Mouse (Mus musculus) layer of hippocampus, adult 2 months (tissue): Measurements from ENCODE around the gene Galntl6. TPM values are rescaled to one million over a fixed set of nuclear protein-coding genes. Genes with fewer than 3 reads are reported as not detected.

Experiments used
- DNase-seq, 2 experiments: peaks; one replicate each; pipeline ENCODE4 v3.0.0; 2022; ENCODE audit warnings: low spot score in 2 of 2
- H3K27ac ChIP-seq: fragments of 200-600 bp; 2 replicates; pipeline ENCODE4 v1.8.1; 2022
- H3K4me3 ChIP-seq: fragments of 200-600 bp; 2 replicates; pipeline ENCODE4 v1.8.1; 2022; ENCODE audit warnings: mild to moderate bottlenecking
- CTCF ChIP-seq: fragments of 200-600 bp; conservative IDR thresholded peaks from 2 replicates; pipeline ENCODE4 v1.8.1; 2022; ENCODE audit warnings: antibody characterized with exemption, mild to moderate bottlenecking, moderate library complexity
- total RNA-seq, 2 experiments: library from RNA; stranded (reverse); gene quantifications; 2 replicates each; pipeline ENCODE4 v1.2.3; 2021

Gene Galntl6
- total RNA-seq, 2 experiments from 2014 or later = 46.5 to 48.5 TPM

DNA sequence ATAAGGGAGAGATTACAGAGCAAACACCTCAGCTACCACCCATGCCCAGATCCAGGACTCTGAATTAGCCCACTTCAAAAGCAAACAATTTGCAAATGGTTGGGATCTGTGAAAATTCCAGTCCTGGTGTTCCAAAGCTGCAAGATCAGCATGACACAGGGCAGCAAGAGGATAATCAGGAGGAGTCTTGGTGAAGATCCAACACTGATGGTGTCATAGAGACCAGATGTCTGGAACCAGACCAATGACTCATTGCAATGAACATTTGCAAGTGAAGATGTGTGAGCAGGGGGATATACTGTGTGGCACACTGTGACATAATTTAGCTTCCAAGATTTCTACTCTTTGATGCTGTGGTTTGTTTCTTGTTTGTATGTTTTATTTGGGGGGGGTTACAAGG is 107.2 kb downstream of the Galntl6 start:
- peak; percentile 30 to 51 for DNase-seq
- Histone ChIP-seq H3K4me3 (no peak overlapping the region), H3K27ac (no peak overlapping the region)
- TF ChIP-seq CTCF = no peak

DNA sequence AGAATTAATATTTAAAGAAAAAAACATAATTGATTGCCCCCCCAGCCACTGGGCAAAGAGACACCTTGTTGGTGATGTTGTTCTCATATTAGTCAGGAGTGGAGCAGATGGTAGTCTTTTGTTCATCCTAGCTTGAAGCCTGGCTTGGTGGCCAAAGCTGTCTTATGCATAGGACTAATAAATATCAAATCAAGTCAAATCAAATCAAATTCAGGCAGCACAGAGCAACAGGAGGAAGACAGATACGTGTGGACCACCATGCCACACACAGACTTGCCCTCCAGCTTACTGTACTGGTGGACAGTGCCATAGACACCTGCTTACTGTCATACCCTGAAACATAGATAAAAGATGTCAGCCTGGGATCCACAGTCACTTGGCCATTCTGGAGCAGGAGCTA is 110.6 kb downstream of the Galntl6 start:
- TF ChIP-seq CTCF = no peak
- Histone ChIP-seq H3K27ac (no peak overlapping the region), H3K4me3 (no peak overlapping the region)
- no peak for DNase-seq

DNA sequence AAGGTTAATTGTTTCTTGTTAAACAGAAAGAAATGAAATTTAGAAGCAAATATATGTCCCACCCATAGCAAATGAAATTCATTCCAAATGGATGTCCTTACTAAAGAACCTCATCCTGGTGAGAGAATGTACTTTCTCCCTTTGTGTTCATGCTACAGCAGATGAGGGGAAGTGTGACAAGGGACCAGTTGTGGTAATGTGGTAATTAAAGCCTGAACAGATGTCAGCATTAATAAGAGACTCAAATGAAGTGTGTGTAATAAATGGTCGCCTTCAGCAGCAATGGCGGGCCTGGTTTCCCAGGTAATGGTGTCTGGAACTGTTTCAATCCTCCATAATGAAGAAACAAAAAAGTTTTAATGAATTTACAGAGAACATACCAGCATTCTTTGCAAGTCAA is 158.7 kb downstream of the Galntl6 start:
- DNase-seq = no peak
- no peak for TF ChIP-seq CTCF
- Histone ChIP-seq H3K4me3 (no peak overlapping the region), H3K27ac (no peak overlapping the region)

DNA sequence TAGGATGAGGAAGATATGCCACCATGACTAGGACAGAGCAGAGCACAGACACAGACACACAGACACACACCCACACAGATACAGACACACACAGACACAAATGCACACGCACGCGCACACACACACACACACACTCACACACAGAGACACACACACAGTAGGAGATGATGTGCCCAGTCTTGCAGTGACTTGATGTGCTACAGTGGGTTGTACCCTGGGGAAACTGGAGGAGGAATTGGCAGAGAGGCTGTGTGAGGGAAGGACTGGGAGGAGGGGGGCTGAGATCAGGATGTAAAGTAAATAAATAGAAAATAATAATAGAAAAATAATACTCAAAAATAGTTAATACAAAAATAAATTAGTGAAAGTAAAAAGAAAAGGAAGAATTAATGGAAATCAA is 174.5 kb downstream of the Galntl6 start:
- Histone ChIP-seq H3K4me3 (no peak overlapping the region), H3K27ac (no peak overlapping the region)
- TF ChIP-seq CTCF = no peak
- no peak for DNase-seq

DNA sequence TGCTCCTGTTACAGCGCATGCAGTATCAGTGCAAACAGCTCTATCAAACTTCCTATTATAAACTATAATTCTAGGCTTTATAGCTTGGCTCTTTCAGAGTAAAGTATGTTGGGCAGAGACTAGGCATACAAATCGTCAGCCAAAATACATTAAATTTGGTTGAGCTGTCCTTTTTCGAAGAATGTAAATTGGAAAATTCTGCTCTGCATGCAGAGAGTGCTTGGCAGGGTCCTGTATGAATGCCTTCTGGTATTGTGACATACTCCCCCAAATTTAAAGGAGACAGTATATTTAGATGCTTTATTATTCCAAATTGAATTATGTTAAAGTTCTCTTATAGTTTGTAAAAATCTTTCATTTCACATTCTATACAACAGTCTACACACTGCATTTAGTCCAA is 220.7 kb downstream of the Galntl6 start:
- no peak for DNase-seq
- TF ChIP-seq CTCF = no peak

DNA sequence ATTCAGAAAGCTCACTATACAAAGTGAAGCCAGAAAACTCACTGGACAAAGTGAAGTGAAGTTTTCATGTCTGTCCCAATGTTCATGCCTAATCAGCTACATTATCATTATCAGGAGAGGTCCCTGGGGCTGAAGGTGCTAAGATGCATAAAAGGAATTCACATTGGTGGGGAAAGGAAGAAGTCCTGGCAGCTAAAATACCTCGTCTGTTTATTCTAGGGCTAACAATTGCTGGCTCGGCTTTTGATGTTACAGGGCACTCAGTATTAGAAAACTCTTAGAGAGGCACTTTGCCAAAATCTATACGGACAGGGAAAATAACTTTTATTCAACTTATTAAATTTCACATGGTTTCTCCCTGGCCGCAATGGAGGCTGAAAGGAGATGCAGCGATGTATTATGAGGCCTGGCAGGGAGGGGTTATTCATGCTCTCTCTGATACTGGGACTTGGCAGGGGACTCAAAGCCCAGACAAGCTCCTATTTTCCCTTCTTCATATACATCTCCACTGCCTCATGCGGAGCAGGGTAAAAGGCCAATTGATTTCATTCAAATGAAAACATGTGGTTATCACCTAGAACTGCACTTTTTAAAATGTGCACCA is 234.5 kb downstream of the Galntl6 start:
- no peak overlapping the region for H3K4me3 ChIP-seq
- DNase-seq = no peak
- TF ChIP-seq CTCF = no peak
- no peak overlapping the region for H3K27ac ChIP-seq

More for the DNA sequence above, 220.7 kb downstream of the Galntl6 start:
- Histone ChIP-seq H3K4me3 (no peak overlapping the region), H3K27ac (no peak overlapping the region)

DNA sequence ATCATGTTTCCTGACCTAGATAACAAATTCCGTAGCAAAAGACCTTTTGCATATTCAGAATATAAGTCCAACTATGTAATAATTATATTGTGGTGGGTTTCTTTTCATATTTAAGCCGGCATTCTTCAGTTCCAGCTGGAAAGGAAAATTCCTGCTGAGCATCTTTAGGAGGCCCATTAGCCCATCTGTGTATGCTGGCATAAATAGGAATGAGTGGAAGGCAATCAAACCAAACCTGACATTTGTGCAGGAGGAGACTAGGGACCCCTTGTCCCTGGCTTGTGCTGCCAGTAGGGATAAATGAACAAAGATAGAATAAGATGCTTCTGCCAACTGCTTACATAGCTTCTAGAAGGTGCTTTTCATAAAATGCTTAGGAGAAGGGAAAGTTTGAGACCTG is 243.4 kb downstream of the Galntl6 start:
- Histone ChIP-seq H3K27ac (no peak overlapping the region), H3K4me3 (no peak overlapping the region)
- no peak for DNase-seq
- no peak for TF ChIP-seq CTCF

DNA sequence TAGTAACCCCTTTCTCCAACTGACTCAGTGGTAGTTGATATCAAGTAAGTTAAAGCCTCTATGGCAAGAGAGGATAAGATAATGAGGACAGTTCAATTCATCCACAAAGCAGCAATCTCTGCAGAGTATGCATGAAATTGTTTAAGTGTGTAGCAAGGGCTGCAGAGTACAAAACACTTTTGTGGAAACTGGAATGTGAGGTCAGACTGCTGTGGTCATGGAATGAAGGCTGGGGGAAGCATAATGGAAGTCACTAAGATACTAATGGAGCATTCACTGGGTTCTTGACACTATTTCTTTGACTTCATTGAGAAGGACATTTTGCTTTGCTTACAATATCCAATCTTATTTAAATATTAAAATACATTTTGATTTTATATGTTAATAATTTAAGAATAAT is 252.4 kb downstream of the Galntl6 start:
- no peak for TF ChIP-seq CTCF
- DNase-seq = no peak
- H3K4me3 ChIP-seq = no peak overlapping the region
- H3K27ac ChIP-seq = no peak overlapping the region

DNA sequence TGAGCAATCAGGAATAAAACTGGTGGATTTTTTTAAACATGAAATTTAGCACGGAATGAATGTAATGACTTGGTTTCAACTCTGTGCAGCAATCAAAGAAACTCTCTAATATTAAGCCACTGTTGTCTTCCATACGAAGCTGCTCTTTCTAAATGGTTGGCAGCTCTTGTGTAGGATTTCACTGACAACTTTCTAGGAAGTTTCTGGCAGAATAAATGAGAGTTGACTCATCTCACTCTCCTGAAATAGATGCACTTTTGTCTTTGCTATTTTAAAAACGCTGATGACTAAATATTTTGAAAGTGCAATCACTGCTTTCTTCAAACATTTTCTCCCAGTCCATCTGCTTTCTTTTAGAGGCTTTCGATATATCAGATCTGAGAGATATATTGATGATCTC is 256.8 kb downstream of the Galntl6 start:
- DNase-seq = peak in 1 of 2 experiments; percentile 32
- no peak overlapping the region for H3K27ac ChIP-seq
- H3K4me3 ChIP-seq = no peak overlapping the region
- no peak for TF ChIP-seq CTCF

DNA sequence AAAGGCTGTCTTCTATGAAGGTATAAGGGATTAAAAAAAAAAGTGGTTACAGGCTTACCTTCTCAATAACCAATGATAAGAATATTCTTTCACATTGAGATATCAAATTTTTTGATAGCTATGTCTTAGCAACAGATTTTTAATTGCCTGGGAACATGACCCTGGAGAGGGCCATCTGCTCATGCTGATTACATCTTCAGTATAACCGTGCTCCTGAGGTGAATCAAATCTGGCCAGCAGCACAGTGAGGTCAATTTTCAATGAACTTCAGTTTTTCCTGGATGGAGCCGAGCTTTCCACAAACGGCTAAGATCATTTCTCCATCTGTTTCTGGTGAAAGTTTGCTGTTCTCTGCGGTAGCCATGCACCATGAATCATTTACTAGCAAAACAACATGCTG is 306.0 kb downstream of the Galntl6 start:
- Histone ChIP-seq H3K27ac (no peak overlapping the region), H3K4me3 (no peak overlapping the region)
- DNase-seq = no peak
- TF ChIP-seq CTCF = no peak

DNA sequence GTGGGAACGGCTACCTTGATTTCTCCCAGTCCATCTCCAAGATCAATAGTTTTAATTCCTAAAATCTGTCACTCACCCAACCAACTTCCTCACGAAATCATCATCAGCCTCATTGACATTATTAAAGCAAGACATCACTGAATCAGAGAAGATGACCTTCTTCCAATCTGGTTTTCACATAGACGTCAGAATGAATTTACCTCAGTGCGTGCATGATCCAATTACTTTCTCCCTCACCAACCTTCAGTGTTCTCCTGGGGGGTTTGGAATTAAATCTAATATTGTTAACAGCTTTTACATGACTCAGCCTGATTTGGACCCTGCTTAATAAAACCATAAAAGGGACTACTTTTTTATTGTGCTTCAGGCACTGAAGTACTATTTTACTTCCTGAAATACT is 307.7 kb downstream of the Galntl6 start:
- no peak for TF ChIP-seq CTCF
- DNase-seq = no peak
- Histone ChIP-seq H3K27ac (no peak overlapping the region), H3K4me3 (no peak overlapping the region)

DNA sequence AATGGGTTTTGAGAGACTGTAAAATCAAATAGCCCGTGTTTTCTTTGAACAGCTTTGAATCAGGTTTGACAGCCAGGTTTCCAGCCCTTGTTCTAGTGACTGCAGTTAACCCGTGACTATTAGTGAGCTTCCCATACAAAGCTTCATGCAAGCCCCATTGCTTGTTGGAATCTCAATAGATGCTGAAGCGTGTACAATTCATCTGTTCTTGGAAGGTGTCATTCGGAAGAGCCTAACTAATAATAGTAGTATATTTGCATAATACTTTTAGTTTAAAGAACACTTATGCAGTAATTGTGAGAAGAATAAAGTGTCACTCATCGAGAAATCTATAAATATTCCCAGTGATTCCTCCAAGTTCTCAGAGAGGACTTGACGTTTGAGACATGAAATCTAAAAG is 314.6 kb downstream of the Galntl6 start:
- no peak overlapping the region for H3K4me3 ChIP-seq
- DNase-seq = no peak
- no peak for TF ChIP-seq CTCF
- no peak overlapping the region for H3K27ac ChIP-seq

DNA sequence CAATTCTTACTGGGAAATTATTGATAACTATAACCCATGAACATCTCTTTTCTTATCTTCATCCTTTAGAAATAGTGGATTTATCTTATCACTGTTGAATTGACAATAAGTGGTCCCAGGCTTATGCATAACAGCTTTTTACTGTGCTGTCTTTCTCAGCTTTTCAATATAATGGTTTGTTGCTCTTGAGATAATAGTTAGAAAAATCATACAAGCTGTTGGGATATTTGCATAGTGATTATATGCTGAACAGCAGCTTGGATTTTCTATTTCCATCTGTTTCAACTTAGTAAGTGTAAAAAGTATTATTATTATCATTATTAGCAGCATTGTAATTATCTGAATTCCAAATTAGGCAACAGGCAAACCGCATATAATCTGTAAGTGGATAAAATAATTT is 337.1 kb downstream of the Galntl6 start:
- TF ChIP-seq CTCF = no peak
- no peak overlapping the region for H3K4me3 ChIP-seq
- no peak overlapping the region; the same call in 1 of the 2 replicates for H3K27ac ChIP-seq
- DNase-seq = peak in 1 of 2 experiments; percentile 5

DNA sequence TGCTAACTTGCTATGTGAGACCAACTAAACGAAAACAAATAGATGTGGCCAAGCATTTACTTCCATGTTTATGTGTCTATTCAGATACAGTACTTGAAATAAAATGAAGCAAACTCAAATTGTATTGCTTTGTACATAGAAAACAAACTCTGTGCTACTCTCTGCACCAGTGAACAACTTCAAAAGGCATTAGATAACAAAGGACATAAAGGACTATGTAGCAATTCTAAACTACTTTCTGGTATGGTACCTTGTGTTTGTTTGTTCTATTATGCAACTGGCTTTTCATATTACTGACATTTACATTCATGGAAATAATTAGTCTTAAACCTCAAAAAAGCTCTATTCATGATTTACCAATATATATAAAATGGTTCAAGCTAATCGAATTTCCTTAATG is 344.4 kb downstream of the Galntl6 start:
- no peak for TF ChIP-seq CTCF
- no peak for DNase-seq
- no peak overlapping the region for H3K27ac ChIP-seq
- H3K4me3 ChIP-seq = no peak overlapping the region

DNA sequence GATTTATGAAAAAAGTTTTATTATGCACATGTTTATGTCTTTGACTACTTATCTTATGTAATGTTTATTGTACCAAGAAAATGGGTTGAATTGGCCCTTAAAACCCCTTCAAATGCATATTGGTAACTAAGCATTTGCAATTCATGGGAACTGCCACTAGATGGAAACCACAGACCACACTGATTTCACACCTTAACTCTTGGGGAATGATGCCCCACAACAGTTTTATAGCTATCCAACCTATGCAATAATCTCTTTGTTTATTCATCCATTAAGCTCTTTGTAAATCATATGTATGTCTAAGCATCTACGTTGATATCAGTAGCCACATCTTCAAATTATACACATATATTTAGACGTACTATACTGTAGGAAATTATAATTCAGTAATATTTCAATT is 346.3 kb downstream of the Galntl6 start:
- Histone ChIP-seq H3K4me3 (no peak overlapping the region), H3K27ac (no peak overlapping the region)
- peak; percentile 94 for TF ChIP-seq CTCF
- DNase-seq = peak in 1 of 2 experiments; percentile 34
